Mouse (Mus musculus): ENCODE results near the gene Ltbp4.
A peak's percentile ranks its signal among the peaks of the same experiment; 100 is the strongest.

Ltbp4 gene

DNA sequence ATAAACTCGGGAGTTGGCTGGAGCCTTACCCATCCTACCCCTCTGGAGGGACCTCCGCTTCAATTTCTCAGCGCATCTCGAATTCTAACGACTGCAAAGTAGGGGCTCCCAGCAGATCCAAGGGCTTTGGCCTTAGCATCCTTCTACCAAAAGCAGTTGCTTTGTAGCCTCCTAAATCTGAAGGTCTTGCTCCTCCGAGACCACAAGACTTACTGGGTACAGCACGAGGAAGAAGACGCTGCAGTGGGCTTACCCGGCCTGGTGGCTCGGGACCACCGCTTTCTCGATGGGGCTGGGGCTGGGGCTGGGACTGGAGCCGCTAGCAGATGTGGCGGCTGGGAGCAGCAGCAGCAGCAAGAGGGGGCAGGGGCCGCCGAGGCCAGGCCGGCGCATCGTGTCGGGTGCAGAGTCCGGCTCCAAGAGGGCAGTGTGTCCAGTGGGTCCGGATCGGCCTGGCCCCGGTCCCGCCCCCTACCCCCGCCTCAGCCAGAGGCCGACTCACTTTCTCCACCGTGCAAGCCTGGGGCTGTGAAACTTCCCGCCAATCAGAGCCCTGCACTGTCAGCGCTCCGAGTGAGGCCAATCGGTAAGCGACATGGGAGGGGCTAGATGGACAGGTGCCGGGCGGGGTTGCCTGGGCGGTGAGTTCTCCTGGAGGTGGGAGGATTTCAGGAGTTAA, at the start of gene Ltbp4:
Ltbp4 (minus strand) TSS at position 518 of the 679 bp plus-strand sequence.
- DNase-seq (ENCODE audit: low read depth, low spot score): no peak

GRCm38 (mm10) chr7:27384731-27385130, 47.2 kb upstream of the Ltbp4 start:
- no peak for DNase-seq (ENCODE audit: low read depth, low spot score)

DNA sequence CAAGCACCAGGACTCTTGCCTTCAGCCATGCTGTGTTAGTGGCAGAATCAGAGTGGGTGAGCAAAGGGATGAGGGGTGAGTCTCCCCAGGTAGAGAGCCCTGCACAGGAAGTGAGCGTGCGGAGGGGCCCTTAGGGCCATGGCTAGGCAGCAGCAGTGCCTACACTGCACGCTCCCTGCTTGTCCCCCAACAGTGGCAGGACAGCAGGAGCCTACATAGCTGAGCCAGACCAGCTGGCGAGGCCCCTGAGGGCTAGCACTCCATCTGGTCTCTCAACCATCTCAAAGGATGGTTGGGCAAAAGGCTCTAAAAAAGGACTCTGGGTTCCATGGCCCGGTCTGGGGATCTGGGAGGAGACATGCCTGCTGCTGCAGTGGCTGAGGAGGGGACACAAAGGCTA, 46.6 kb upstream of the Ltbp4 start:
- no peak for DNase-seq (ENCODE audit: low read depth, low spot score)

DNA sequence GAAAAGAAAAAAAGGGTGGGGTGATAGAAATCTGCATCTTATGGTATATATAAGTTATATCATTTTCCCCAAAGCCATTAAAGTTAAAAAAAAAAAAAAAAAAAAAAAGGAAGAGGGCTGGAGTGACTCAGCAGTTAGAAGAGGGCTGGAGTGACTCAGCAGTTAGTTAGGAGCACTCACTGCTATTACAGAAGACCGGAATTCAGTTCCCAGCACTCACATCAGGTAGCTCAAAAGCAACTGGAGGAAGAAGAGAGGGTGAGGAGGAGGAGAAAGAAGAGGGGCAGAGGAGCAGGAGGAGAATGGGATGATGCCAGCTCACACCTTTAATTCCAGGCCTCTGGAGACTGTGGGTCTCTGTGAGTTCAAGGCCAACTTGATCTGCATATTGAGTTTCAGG, 45.7 kb upstream of the Ltbp4 start:
- no peak for DNase-seq (ENCODE audit: low read depth, low spot score)

- no peak for DNase-seq (ENCODE audit: low read depth, low spot score)
Measured at GRCm38 (mm10) chr7:27381560-27381959, 44.1 kb upstream of the Ltbp4 start.

- no peak for DNase-seq (ENCODE audit: low read depth, low spot score)
Measured at GRCm38 (mm10) chr7:27381009-27381408, 43.5 kb upstream of the Ltbp4 start.

DNA sequence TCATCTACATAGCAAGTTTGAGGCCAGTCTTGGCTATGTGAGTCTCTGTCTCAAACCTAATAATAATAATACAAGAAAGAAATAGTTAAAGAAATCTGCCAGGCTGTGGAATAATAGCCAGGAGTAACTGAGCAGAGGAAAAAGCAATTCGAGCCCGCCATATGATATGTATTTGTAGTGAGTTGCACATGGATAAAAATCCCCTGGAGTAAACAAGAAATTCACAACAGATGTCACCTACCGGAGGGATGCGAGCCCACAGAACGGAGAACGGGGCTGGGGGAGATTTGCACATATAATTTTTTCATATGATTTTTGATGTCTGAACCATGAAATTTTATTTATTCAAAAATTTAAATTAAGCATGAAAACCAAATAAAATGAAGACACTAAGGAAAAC, 42.3 kb upstream of the Ltbp4 start:
- DNase-seq (ENCODE audit: low read depth, low spot score): no peak

- DNase-seq (ENCODE audit: low read depth, low spot score): no peak
Measured at GRCm38 (mm10) chr7:27378431-27378830, 40.9 kb upstream of the Ltbp4 start.

DNA sequence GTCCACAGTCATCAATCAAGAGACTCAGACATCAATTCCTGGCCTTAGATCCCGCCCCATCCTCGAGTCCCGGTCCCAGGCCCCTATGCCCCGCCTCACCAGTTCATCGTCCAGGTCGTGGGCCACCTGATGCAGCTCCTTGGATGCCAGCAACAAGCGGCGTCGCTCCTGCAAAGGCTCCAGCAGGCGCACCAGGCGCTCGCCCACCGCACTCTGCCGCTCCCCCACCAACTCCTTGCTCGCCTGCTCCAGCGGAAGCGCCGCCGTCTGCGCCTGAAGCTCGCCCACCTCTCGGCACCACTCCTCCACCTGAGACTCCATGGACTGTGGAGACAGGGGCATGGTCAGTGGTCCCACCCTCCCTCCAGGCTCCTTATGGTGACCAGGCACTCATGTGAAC, 37.8 kb upstream of the Ltbp4 start:
- no peak for DNase-seq (ENCODE audit: low read depth, low spot score)

GRCm38 (mm10) chr7:27371715-27372462, 34.4 kb upstream of the Ltbp4 start:
- no peak for DNase-seq (ENCODE audit: low read depth, low spot score)

- DNase-seq (ENCODE audit: low read depth, low spot score): no peak
Measured at GRCm38 (mm10) chr7:27369111-27369510, 31.6 kb upstream of the Ltbp4 start.

DNA sequence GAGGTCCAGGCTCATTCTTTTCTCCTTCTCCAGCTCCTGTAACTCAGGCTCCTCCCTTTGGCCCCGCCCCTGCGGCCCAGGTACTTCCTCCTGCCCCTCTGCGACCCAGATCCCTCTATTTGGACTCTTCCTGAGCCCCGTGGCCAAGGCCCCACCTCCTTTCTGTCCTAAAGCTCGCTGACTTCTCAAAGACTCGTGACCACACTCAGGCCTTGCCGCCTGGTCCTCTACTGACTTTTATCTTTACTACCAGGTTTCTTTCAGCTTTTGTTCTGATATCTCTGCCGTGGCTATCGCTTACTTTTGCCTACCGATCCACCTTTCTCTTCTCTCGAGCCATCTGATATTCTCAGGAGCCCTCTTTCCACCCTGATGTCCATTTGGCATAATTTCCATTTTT, 30.5 kb upstream of the Ltbp4 start:
- DNase-seq (ENCODE audit: low read depth, low spot score): no peak

DNA sequence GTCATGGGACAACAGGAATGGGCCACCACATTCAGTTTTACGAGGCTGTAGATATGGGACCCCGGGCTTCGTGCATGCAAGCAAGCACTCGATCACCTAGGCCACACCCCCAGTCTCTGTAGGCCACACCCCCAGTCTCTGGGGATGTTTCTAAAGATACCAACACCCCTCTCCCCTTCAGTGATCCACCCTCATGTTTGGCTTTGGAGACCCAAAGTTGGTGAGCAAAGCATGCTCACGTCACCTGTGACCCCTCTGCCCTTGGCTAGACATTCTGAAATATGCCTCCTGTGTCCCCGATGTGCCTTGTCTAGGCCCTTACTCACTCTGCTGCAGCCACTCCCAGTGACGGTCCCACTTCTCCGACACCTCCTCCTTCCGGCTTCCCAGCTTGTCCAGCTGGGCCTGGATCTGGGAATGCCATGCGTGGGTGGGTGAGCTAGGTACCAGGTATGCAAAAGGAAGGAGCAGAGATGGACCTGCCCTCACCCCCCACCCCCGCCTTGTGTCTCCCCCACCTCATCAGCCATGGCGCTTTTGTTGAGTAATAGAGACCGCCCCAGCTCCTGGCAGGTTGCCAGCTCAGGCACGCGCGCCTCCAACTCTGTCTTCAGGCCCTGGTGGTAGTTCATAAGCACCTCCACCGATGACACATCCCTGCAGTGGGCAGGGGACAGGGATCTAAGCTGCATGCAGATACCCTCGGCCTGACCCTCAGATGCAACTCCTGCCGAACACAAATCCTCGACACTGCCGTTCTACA, 28.8 kb upstream of the Ltbp4 start:
- DNase-seq (ENCODE audit: low read depth, low spot score): no peak

DNA sequence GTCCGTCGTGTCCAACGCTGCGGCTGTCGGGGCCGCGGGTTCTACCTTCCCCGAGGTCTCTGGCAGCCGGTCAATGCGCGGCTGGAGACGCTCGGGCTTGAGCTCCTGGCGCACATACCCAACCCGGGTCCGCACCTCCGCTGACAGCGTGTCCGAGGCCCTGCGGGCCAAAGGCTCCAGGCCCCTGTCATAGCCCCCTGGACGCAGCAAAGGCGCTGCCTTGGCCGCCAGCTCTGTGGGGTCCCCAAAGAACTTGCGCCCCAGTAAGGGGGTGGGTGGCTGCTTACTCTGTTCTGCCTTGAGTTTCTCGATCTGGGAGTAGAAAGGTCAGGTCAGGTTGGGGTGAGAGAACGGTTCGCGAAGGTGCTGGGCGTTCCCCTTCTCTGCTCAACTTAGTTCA, 26.9 kb upstream of the Ltbp4 start:
- DNase-seq (ENCODE audit: low read depth, low spot score): no peak

- DNase-seq (ENCODE audit: low read depth, low spot score): peak; percentile 99
Measured at GRCm38 (mm10) chr7:27361283-27361946, 23.9 kb upstream of the Ltbp4 start.

DNA sequence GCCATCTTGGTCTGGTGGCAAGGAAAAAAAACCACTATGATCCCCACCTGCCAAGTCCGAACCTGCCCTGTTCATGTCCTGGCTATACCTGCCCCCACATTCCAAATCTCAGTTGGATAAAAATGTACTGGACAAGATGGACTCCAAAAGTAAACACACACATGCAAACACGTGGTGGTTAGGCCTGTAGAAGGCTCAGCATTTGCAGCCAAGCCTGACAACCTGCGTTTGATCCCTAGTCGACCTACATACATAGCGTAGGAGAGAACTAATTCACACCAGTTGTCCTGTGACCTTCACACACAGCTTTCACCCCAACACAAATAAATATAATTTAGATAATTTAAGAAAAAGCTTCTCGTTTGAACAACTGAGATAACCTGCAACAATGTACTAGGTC, 23.3 kb upstream of the Ltbp4 start:
- DNase-seq (ENCODE audit: low read depth, low spot score): no peak

- DNase-seq (ENCODE audit: low read depth, low spot score): no peak
Measured at GRCm38 (mm10) chr7:27359706-27360358, 22.3 kb upstream of the Ltbp4 start.

GRCm38 (mm10) chr7:27359162-27359561, 21.7 kb upstream of the Ltbp4 start:
- DNase-seq (ENCODE audit: low read depth, low spot score): no peak

- no peak for DNase-seq (ENCODE audit: low read depth, low spot score)
Measured at GRCm38 (mm10) chr7:27357595-27357978, 20.1 kb upstream of the Ltbp4 start.

DNA sequence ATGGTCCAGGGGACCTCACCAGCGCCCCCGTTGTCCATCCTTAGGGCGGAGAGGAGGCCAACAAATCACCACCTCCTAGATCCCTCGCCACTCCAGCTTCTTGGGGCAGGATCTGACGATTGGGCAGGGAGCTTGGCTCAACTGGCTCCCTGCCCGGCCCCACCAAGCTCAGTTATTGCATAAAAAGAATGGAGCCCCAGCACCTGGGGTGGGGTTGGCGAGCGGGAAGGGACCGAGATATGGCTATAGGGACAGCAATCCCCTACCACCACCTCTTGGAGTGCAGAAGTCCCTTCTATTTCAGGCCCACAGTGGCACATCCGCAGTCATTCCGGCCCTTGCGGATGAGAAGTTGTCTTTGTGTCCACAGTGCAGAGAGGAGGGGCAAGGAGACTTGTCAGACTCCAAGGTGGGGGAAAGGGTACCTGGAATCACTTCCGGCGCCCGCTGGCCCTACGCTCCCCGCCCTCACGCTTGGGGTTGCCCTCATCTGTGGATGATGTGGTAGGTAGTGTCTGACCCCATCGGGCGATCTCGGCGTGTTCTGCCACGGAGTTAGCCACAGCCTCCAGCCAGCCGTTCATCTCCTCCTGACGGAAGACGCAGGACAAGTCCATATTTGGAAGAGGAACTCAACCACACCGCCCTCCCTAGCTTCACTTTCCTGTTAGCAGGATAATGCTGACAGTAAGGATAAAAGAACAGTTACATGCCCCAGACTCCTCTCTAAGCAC, 19.5 kb upstream of the Ltbp4 start, which contains the start of gene Gm20479:
Gm20479 (minus strand) TSS at position 559 of the 734 bp plus-strand sequence.
- no peak for DNase-seq (ENCODE audit: low read depth, low spot score)

GRCm38 (mm10) chr7:27356248-27356647, 18.8 kb upstream of the Ltbp4 start:
- no peak for DNase-seq (ENCODE audit: low read depth, low spot score)

Data from skeletal muscle tissue, adult 2 months (tissue).